Mouse (Mus musculus): ENCODE results near the gene Kif3c. TPM values are rescaled to one million over a fixed set of nuclear protein-coding genes. Genes with fewer than 3 reads are reported as not detected.
"Not testable (repeated sequence)": the region's sequence is repeated elsewhere in the genome, so short reads cannot be mapped to it uniquely, and the experiment has no call there.

The Kif3c gene
- total RNA-seq, 2 experiments from 2014 or later = 176 to 177 TPM

- DNase-seq (ENCODE audit: low spot score in 2 of 2) = no peak
These were observed 2.0 kb downstream of the Kif3c start for GRCm38 (mm10) chr12:3366957-3367260.

- DNase-seq (ENCODE audit: low spot score in 2 of 2) = peak in 1 of 2 experiments; percentile 29
These were observed 3.8 kb downstream of the Kif3c start for GRCm38 (mm10) chr12:3368771-3369170.

- no peak for DNase-seq (ENCODE audit: low spot score in 2 of 2)
These were observed 6.3 kb downstream of the Kif3c start for GRCm38 (mm10) chr12:3370979-3371925.

DNA sequence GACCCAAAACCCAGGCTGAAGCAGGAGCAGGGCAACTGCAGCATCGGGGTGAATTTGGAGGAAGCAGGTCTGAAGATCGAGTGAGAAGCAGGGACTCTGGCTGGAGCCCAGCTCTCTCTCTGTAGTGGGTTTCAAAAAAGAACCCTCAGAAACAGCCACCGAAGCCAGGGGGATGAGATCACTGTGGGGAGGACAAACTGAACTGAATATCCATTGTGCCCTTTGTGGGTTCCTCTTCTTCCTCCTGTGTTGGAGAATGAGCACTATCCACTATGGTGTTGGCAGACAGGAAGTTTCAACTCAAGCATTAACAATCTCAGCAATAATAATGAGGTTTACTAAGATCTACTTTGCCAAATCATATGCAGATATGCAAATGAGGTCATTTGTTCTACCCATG is 7.1 kb downstream of the Kif3c start:
- no peak for DNase-seq (ENCODE audit: low spot score in 2 of 2)

DNA sequence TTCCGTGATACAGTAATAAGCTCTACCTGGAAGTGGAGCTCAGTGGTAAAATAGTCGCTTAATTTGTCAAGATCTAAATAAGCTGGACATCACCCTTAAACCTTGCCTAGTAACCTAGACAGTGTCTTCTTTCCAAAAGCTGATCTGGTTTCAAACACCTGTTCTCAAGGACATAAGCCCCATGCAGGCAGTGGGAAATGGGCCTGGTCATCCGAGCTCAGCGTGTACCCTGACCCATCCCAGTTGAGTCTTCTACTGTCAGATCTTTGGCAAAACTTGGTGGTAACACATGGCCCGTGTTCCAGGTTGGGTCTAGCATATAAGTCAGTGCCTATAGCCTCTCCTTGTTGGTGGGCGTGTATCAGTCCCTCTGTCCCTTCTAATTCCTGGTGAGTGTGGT is 8.6 kb downstream of the Kif3c start:
- DNase-seq (ENCODE audit: low spot score in 2 of 2) = no peak

DNA sequence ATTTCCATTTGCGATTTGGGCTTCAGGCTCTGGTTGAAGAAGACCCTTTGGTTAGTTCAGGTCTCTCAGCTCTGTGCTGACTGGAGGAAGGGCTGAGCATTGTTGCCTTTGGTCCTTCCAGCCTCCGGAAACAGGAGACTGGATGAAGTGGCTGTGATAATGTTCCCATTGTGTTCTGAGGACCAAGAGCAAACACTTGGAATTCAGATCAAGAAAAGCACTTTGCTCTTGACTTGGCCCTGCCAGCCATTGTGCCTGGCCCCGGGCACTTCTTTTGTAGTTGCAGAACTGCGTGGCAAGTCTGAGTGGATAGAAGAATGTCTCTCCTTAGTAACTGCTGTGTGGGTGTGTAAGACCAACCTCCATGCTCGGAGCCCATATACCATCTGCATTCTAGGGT is 9.6 kb downstream of the Kif3c start:
- no peak for DNase-seq (ENCODE audit: low spot score in 2 of 2)

DNA sequence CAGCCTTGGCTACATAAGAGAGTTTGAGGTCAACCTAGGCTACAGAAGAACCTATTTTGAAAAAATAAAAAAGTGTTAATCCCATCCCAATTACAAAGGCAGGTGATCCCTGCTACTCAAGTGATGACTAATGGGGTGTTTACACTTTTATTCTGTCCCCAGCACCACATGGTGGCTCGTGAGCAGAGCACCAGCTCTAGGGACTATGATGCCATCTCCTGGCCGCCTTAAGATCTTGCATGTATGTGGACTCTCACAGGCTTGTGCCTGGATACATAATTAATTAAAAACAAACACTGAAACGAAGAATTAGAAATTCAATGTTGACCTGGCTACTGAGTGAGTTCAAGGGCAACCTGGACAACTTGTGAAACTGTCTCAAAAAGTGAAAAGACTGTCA is 12.3 kb downstream of the Kif3c start:
- no peak for DNase-seq (ENCODE audit: low spot score in 2 of 2)

DNA sequence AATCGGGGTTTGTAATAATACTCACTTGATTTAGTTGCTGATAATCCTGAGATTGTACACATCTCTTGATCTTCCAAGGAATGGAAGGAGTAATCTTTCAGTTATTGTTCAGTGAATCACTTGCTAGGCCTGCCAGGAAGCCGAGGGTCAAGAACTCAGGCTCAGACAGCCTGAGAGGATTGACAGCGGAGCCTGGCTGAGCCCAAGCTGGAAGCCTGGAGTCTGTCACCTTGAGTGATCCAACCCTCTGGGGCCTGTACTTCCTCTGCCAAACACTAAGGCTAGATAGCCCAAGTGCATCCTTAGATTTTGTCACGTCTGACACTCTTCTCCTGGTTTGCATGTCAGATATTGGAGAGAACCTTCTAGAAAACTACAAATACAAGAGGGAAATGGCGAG is 12.8 kb downstream of the Kif3c start:
- DNase-seq (ENCODE audit: low spot score in 2 of 2) = no peak

GRCm38 (mm10) chr12:3384860-3385259 is 19.9 kb downstream of the Kif3c start:
- no peak for DNase-seq (ENCODE audit: low spot score in 2 of 2)

- no peak for DNase-seq (ENCODE audit: low spot score in 2 of 2)
These were observed 20.3 kb downstream of the Kif3c start for GRCm38 (mm10) chr12:3385271-3385670.

GRCm38 (mm10) chr12:3385940-3386339 is 21.0 kb downstream of the Kif3c start:
- peak in 1 of 2 experiments; percentile 69 for DNase-seq (ENCODE audit: low spot score in 2 of 2)

GRCm38 (mm10) chr12:3387891-3388290 is 23.0 kb downstream of the Kif3c start:
- DNase-seq (ENCODE audit: low spot score in 2 of 2) = no peak

DNA sequence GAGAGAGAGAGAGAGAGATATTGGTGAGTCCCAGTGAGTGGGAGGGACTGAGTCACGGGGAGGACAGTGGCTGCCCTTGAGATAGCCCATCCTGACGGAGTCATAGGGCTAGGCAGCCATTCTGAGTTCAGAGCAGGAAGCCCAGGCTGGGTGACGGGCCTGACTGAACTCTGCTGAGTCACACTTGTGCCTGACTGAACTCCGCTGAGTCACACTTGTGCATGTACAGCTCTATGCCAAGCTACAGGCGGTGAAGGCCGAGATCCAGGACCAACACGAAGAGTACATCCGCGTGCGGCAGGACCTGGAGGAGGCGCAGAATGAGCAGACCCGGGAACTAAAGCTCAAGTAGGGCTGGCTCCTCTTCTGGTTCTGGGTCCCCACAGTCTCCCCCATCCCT is 24.5 kb downstream of the Kif3c start:
- DNase-seq (ENCODE audit: low spot score in 2 of 2) = peak in 1 of 2 experiments; percentile 46

DNA sequence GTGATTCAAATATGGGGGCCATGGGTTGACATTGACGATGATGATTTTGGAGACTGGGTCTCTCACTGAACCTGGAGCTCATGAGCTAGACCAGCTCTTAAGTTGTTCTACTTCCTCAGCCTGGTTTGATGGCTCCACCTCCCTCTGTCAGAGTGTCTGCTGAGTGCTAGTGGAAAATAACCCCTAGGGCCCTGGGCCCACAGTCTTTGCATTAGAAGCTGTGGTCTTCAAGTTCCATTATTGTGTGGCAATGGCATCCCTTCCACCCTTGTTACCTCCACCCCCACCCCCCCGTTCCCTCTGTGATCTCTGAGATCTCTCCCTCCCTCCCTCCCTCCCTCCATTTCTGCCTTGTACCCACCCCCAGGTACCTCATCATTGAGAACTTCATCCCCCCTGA is 25.1 kb downstream of the Kif3c start:
- no peak for DNase-seq (ENCODE audit: low spot score in 2 of 2)

DNA sequence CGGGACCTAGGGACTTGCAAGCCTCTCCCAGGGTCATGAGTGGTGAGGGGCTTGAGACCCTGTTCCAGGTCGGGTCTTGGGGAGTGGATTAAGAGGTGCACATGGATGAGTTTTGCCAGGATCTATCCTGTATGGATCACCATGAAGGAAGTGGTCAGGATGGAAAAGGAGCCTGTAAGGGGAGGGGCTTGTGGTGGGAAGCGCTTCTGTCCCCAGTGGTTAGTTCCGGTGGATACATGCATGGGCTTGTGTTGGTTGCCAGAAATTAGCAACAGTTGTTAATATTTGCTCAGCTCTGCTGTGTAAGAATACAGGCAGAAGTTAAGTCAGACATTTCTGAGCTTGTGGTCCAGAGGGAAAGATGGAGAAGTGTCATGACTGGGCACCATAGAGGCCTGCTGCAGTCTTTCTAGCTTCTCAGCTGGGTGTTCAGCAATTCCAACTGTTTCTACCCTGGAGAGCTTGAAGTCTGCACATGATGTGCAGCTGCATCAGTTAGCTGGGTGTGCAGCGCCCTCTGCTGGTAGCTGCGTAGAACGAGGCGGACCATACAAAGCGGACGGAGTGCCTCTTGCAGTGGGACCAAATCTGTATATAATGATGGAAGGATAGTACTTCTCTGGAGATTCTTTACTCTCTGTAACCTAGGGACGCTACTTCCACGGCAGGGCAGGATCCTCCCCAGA is 25.8 kb downstream of the Kif3c start:
- DNase-seq (ENCODE audit: low spot score in 2 of 2) = peak; percentile 75 to 85

- no peak for DNase-seq (ENCODE audit: low spot score in 2 of 2)
These were observed 26.3 kb downstream of the Kif3c start for GRCm38 (mm10) chr12:3391276-3391675.

DNA sequence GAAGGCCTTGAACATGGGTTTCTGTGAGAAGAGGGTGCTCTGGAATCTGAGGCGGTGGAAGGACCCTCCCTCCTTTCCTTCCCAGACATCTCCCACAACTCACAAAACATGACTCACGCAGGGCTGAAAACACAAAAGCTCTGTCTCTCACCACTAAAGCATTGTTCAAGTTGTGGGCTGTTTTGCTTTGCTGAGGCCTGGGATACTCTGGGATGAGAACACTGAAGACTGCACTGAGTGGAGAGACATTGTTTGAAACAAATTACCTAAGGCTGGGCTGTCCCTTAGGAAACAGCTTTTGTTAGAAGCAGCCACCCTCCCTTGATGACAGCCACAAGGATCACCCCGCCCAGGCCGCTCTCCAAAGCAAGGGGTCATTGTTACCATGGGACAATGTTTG is 28.2 kb downstream of the Kif3c start:
- no peak for DNase-seq (ENCODE audit: low spot score in 2 of 2)

- DNase-seq (ENCODE audit: low spot score in 2 of 2) = no peak
These were observed 32.0 kb downstream of the Kif3c start for GRCm38 (mm10) chr12:3396931-3397330.

- DNase-seq (ENCODE audit: low spot score in 2 of 2) = not testable (repeated sequence)
These were observed 40.7 kb downstream of the Kif3c start for GRCm38 (mm10) chr12:3405662-3406061.

- no peak for DNase-seq (ENCODE audit: low spot score in 2 of 2)
These were observed 41.7 kb downstream of the Kif3c start for GRCm38 (mm10) chr12:3406585-3406984.

DNA sequence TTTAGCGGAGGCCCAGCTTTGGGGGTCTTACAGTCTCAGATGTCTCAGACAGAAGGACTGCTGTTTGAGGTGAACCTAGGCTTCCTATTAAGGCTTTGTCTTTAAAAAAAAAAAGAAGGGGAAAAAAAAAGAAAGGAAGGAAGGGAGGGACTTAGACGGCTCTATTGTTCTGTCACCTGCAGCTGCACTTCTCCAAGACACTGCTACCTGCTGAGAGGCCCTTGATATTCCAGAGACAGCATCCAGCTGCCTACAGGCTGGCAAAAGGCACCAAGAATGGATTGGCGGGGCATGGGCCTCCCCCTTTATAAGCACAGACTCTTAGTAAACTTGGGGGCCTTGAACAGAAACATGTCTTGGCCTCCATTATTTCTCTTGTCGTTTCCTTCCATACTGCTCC is 50.0 kb downstream of the Kif3c start:
- DNase-seq (ENCODE audit: low spot score in 2 of 2) = no peak

- DNase-seq (ENCODE audit: low spot score in 2 of 2) = no peak
These were observed 53.8 kb downstream of the Kif3c start for GRCm38 (mm10) chr12:3418761-3419160.

DNA sequence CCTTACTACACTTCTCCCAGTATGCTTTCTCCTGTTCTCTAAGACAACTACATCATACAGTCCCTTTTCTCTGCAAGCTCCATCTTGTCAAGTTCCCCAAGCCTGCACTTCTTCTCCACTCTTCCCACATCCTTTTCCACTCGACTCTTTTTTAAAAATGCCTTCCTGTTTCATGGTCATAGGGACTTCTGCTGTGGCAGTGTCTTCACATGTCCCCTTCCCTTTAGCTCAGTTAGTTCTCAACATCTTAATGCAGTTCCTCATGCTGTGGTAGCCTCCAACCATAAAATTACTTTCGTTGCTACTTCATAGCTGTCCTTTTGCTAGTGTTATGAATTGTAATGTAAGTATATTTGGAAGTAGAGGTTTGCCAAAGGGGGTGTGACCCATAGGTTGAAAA is 55.6 kb downstream of the Kif3c start:
- no peak for DNase-seq (ENCODE audit: low spot score in 2 of 2)

All from left cerebral cortex, adult 18-20 months (tissue).